Mouse (Mus musculus): ENCODE measurements around the gene Adamts12. TPM values are rescaled to one million over a fixed set of nuclear protein-coding genes. Genes with fewer than 3 reads are reported as not detected.

Adamts12 gene
- polyA plus RNA-seq, 1 experiment from 2014 or later, result 2.2 TPM

- no peaks in the 10 kb centered on the region for H3K27me3 ChIP-seq (ENCODE audit: control insufficient read depth, insufficient read depth, low read length)
- ATAC-seq (ENCODE audit: low read depth), result peak; percentile 31; the same call in 1 of the 2 replicates
- H3K9me3 ChIP-seq (ENCODE audit: control insufficient read depth, low read length), result no peaks in the 10 kb centered on the region
- peaks cover 7% of the 10 kb centered on the region; the same call in 1 of the 2 replicates for H3K4me1 ChIP-seq (ENCODE audit: control insufficient read depth, insufficient read depth, low read length)
- no peak overlapping the region for H3K4me2 ChIP-seq (ENCODE audit: low read depth, low read length)
- H3K9ac ChIP-seq (replicated peaks; ENCODE audit: low read depth, low read length), result no peak overlapping the region
- no peak overlapping the region for H3K4me3 ChIP-seq (ENCODE audit: low read depth, low read length)
- H3K27ac ChIP-seq (ENCODE audit: low read depth, low read length), result peak overlapping the region; percentile 44; the same call in 1 of the 2 replicates
- 53% methylated on average over 4 of the region's 4 CpGs for WGBS
- H3K36me3 ChIP-seq (ENCODE audit: control insufficient read depth, insufficient read depth, low read length), result no peaks in the 10 kb centered on the region
These were observed 33.5 kb downstream of the Adamts12 start for GRCm38 (mm10) chr15:11097967-11098702.

- Histone ChIP-seq H3K9ac (replicated peaks; ENCODE audit: low read depth, low read length) (no peak overlapping the region), H3K4me3 (ENCODE audit: low read depth, low read length) (no peak overlapping the region), H3K27me3 (ENCODE audit: control insufficient read depth, insufficient read depth, low read length) (no peaks in the 10 kb centered on the region), H3K4me2 (ENCODE audit: low read depth, low read length) (no peak overlapping the region), H3K36me3 (ENCODE audit: control insufficient read depth, insufficient read depth, low read length) (no peaks in the 10 kb centered on the region), H3K4me1 (ENCODE audit: control insufficient read depth, insufficient read depth, low read length) (peaks cover 7% of the 10 kb centered on the region; the same call in 1 of the 2 replicates), H3K9me3 (ENCODE audit: control insufficient read depth, low read length) (no peaks in the 10 kb centered on the region), H3K27ac (ENCODE audit: low read depth, low read length) (peak overlapping the region; percentile 44; the same call in 1 of the 2 replicates)
- ATAC-seq (ENCODE audit: low read depth), result peak; percentile 54
- WGBS, result 54% methylated on average over 7 of the region's 7 CpGs
These were observed 34.4 kb downstream of the Adamts12 start for GRCm38 (mm10) chr15:11098940-11099339.

- Histone ChIP-seq H3K4me3 (ENCODE audit: low read depth, low read length) (no peak overlapping the region), H3K4me2 (ENCODE audit: low read depth, low read length) (no peak overlapping the region), H3K4me1 (ENCODE audit: control insufficient read depth, insufficient read depth, low read length) (peaks cover 7% of the 10 kb centered on the region; the same call in 1 of the 2 replicates), H3K27me3 (ENCODE audit: control insufficient read depth, insufficient read depth, low read length) (no peaks in the 10 kb centered on the region), H3K36me3 (ENCODE audit: control insufficient read depth, insufficient read depth, low read length) (no peaks in the 10 kb centered on the region), H3K27ac (ENCODE audit: low read depth, low read length) (no peak overlapping the region), H3K9me3 (ENCODE audit: control insufficient read depth, low read length) (no peaks in the 10 kb centered on the region), H3K9ac (replicated peaks; ENCODE audit: low read depth, low read length) (no peak overlapping the region)
- no peak for ATAC-seq (ENCODE audit: low read depth)
- WGBS, result 74% methylated on average over 4 of the region's 4 CpGs
These were observed 36.3 kb downstream of the Adamts12 start for GRCm38 (mm10) chr15:11100917-11101316.

- Histone ChIP-seq H3K36me3 (ENCODE audit: control insufficient read depth, insufficient read depth, low read length) (no peaks in the 10 kb centered on the region), H3K4me3 (ENCODE audit: low read depth, low read length) (no peak overlapping the region), H3K27ac (ENCODE audit: low read depth, low read length) (no peak overlapping the region), H3K9me3 (ENCODE audit: control insufficient read depth, low read length) (no peaks in the 10 kb centered on the region), H3K27me3 (ENCODE audit: control insufficient read depth, insufficient read depth, low read length) (no peaks in the 10 kb centered on the region), H3K4me1 (ENCODE audit: control insufficient read depth, insufficient read depth, low read length) (no peaks in the 10 kb centered on the region), H3K4me2 (ENCODE audit: low read depth, low read length) (no peak overlapping the region), H3K9ac (replicated peaks; ENCODE audit: low read depth, low read length) (no peak overlapping the region)
- ATAC-seq (ENCODE audit: low read depth), result no peak
- WGBS, result 80% methylated on average over 2 of the region's 2 CpGs
These were observed 40.5 kb downstream of the Adamts12 start for GRCm38 (mm10) chr15:11105101-11105500.

- WGBS, result 84% methylated on average over 5 of the region's 5 CpGs
- no peaks in the 10 kb centered on the region for H3K36me3 ChIP-seq (ENCODE audit: control insufficient read depth, insufficient read depth, low read length)
- H3K4me1 ChIP-seq (ENCODE audit: control insufficient read depth, insufficient read depth, low read length), result no peaks in the 10 kb centered on the region
These were observed 42.8 kb downstream of the Adamts12 start for GRCm38 (mm10) chr15:11107376-11107775.

GRCm38 (mm10) chr15:11114631-11115197 is 50.1 kb downstream of the Adamts12 start:
- Histone ChIP-seq H3K27me3 (ENCODE audit: control insufficient read depth, insufficient read depth, low read length) (no peaks in the 10 kb centered on the region), H3K4me1 (ENCODE audit: control insufficient read depth, insufficient read depth, low read length) (no peaks in the 10 kb centered on the region), H3K36me3 (ENCODE audit: control insufficient read depth, insufficient read depth, low read length) (no peaks in the 10 kb centered on the region), H3K9ac (replicated peaks; ENCODE audit: low read depth, low read length) (no peak overlapping the region), H3K4me2 (ENCODE audit: low read depth, low read length) (no peak overlapping the region), H3K9me3 (ENCODE audit: control insufficient read depth, low read length) (no peaks in the 10 kb centered on the region), H3K27ac (ENCODE audit: low read depth, low read length) (no peak overlapping the region), H3K4me3 (ENCODE audit: low read depth, low read length) (no peak overlapping the region)
- 11% methylated on average over 8 of the region's 8 CpGs for WGBS
- peak; percentile 56; the same call in 1 of the 2 replicates for ATAC-seq (ENCODE audit: low read depth)

More at GRCm38 (mm10) chr15:11107376-11107775, 42.8 kb downstream of the Adamts12 start:
- no peak overlapping the region for H3K4me3 ChIP-seq (ENCODE audit: low read depth, low read length)
- H3K27me3 ChIP-seq (ENCODE audit: control insufficient read depth, insufficient read depth, low read length), result no peaks in the 10 kb centered on the region
- no peak overlapping the region for H3K27ac ChIP-seq (ENCODE audit: low read depth, low read length)
- H3K9me3 ChIP-seq (ENCODE audit: control insufficient read depth, low read length), result no peaks in the 10 kb centered on the region
- H3K9ac ChIP-seq (replicated peaks; ENCODE audit: low read depth, low read length), result no peak overlapping the region
- no peak overlapping the region for H3K4me2 ChIP-seq (ENCODE audit: low read depth, low read length)
- no peak for ATAC-seq (ENCODE audit: low read depth)

- Histone ChIP-seq H3K4me1 (ENCODE audit: control insufficient read depth, insufficient read depth, low read length) (no peaks in the 10 kb centered on the region), H3K4me2 (ENCODE audit: low read depth, low read length) (no peak overlapping the region), H3K27ac (ENCODE audit: low read depth, low read length) (no peak overlapping the region), H3K4me3 (ENCODE audit: low read depth, low read length) (no peak overlapping the region), H3K27me3 (ENCODE audit: control insufficient read depth, insufficient read depth, low read length) (no peaks in the 10 kb centered on the region), H3K9ac (replicated peaks; ENCODE audit: low read depth, low read length) (no peak overlapping the region), H3K9me3 (ENCODE audit: control insufficient read depth, low read length) (no peaks in the 10 kb centered on the region), H3K36me3 (ENCODE audit: control insufficient read depth, insufficient read depth, low read length) (no peaks in the 10 kb centered on the region)
- ATAC-seq (ENCODE audit: low read depth), result no peak
- 78% methylated on average over 2 of the region's 2 CpGs for WGBS
These were observed 51.7 kb downstream of the Adamts12 start for GRCm38 (mm10) chr15:11116303-11116702.

- H3K4me3 ChIP-seq (ENCODE audit: low read depth, low read length), result no peak overlapping the region
- H3K4me1 ChIP-seq (ENCODE audit: control insufficient read depth, insufficient read depth, low read length), result no peaks in the 10 kb centered on the region
- no peak overlapping the region for H3K4me2 ChIP-seq (ENCODE audit: low read depth, low read length)
- ATAC-seq (ENCODE audit: low read depth), result no peak
- no peaks in the 10 kb centered on the region for H3K9me3 ChIP-seq (ENCODE audit: control insufficient read depth, low read length)
- no peaks in the 10 kb centered on the region for H3K27me3 ChIP-seq (ENCODE audit: control insufficient read depth, insufficient read depth, low read length)
- WGBS, result 86% methylated on average over 3 of the region's 3 CpGs
- H3K27ac ChIP-seq (ENCODE audit: low read depth, low read length), result no peak overlapping the region
- H3K9ac ChIP-seq (replicated peaks; ENCODE audit: low read depth, low read length), result no peak overlapping the region
- H3K36me3 ChIP-seq (ENCODE audit: control insufficient read depth, insufficient read depth, low read length), result no peaks in the 10 kb centered on the region
These were observed 52.3 kb downstream of the Adamts12 start for GRCm38 (mm10) chr15:11116853-11117252.

- H3K4me2 ChIP-seq (ENCODE audit: low read depth, low read length), result no peak overlapping the region
- ATAC-seq (ENCODE audit: low read depth), result no peak
These were observed 53.8 kb downstream of the Adamts12 start for GRCm38 (mm10) chr15:11118371-11118770.

More at GRCm38 (mm10) chr15:11118371-11118770, 53.8 kb downstream of the Adamts12 start:
- Histone ChIP-seq H3K4me1 (ENCODE audit: control insufficient read depth, insufficient read depth, low read length) (no peaks in the 10 kb centered on the region), H3K27ac (ENCODE audit: low read depth, low read length) (no peak overlapping the region), H3K9ac (replicated peaks; ENCODE audit: low read depth, low read length) (no peak overlapping the region), H3K27me3 (ENCODE audit: control insufficient read depth, insufficient read depth, low read length) (no peaks in the 10 kb centered on the region), H3K36me3 (ENCODE audit: control insufficient read depth, insufficient read depth, low read length) (no peaks in the 10 kb centered on the region), H3K9me3 (ENCODE audit: control insufficient read depth, low read length) (no peaks in the 10 kb centered on the region), H3K4me3 (ENCODE audit: low read depth, low read length) (no peak overlapping the region)

All from neural tube, embryonic 14.5 days (tissue).